Mouse (Mus musculus): ENCODE data around the gene Klk7. TPM values are rescaled to one million over a fixed set of nuclear protein-coding genes. Genes with fewer than 3 reads are reported as not detected.

The Klk7 gene
- polyA plus RNA-seq, 1 experiment from 2014 or later: not detected

DNA sequence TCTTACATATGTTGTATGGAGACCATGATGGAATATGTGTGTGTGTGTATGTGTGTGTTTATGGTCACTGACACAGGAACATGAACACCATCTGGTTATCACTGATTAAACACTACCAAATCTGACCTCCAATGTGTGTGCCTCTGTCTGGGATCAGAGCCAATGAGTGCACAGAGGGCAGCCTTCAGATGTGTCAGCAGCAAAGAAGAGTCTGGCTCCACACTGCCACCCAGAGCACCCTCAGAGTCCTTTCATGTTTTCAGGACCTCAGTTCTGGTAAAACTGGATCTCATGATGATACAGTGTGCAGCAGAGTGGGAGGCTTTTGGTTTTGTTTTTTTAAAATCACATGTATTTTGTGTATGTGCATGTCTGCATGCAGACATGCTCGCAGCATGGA is 25.8 kb upstream of the Klk7 start:
- no peak for ATAC-seq (replicated peaks; ENCODE audit: extremely low read depth, insufficient read depth, low FRiP score)
- 72% methylated on average over 1 of the region's 1 CpGs for WGBS
- no peaks in the 10 kb centered on the region for H3K9me3 ChIP-seq (replicated peaks; ENCODE audit: control insufficient read depth, low read length)

GRCm38 (mm10) chr7:43788096-43788495 is 23.0 kb upstream of the Klk7 start:
- Histone ChIP-seq H3K27me3 (ENCODE audit: control insufficient read depth, insufficient read depth, low read length) (peaks cover 9% of the 10 kb centered on the region), H3K4me1 (ENCODE audit: control insufficient read depth, insufficient read depth, low read length) (no peaks in the 10 kb centered on the region), H3K36me3 (ENCODE audit: control insufficient read depth, insufficient read depth) (no peaks in the 10 kb centered on the region), H3K9me3 (replicated peaks; ENCODE audit: control insufficient read depth, low read length) (no peaks in the 10 kb centered on the region), H3K4me3 (ENCODE audit: low read length) (no peak overlapping the region), H3K4me2 (ENCODE audit: low read depth, low read length) (no peak overlapping the region), H3K27ac (ENCODE audit: low read length) (no peak overlapping the region), H3K9ac (ENCODE audit: low read length) (no peak overlapping the region)
- ATAC-seq (replicated peaks; ENCODE audit: extremely low read depth, insufficient read depth, low FRiP score): no peak
- 63% methylated on average over 3 of the region's 3 CpGs for WGBS

More for the DNA sequence above, 25.8 kb upstream of the Klk7 start:
- H3K4me1 ChIP-seq (ENCODE audit: control insufficient read depth, insufficient read depth, low read length): no peaks in the 10 kb centered on the region
- no peak overlapping the region for H3K9ac ChIP-seq (ENCODE audit: low read length)
- H3K4me3 ChIP-seq (ENCODE audit: low read length): no peak overlapping the region
- H3K27me3 ChIP-seq (ENCODE audit: control insufficient read depth, insufficient read depth, low read length): peaks cover 17% of the 10 kb centered on the region
- H3K27ac ChIP-seq (ENCODE audit: low read length): no peak overlapping the region
- no peak overlapping the region for H3K4me2 ChIP-seq (ENCODE audit: low read depth, low read length)
- H3K36me3 ChIP-seq (ENCODE audit: control insufficient read depth, insufficient read depth): no peaks in the 10 kb centered on the region

DNA sequence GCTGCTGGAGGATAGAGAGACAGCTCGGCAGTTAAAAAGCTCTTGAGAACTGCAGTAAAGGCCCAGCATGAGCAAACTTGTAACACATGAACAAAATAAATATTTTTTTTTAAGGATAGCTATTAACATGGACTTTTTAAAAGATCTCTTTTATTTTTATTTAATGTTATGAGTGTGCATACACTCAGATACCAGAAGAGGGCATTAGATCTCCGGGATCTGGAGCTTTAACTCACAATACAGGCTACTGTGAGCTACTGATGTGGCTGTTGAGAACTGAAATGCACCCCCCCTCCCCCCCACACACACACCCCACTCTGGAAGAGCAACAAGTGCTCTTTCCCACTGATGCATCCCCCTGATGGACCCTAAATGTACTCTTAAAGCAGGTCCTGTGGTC is 21.8 kb upstream of the Klk7 start:
- Histone ChIP-seq H3K36me3 (ENCODE audit: control insufficient read depth, insufficient read depth) (no peaks in the 10 kb centered on the region), H3K9me3 (replicated peaks; ENCODE audit: control insufficient read depth, low read length) (no peaks in the 10 kb centered on the region), H3K4me2 (ENCODE audit: low read depth, low read length) (no peak overlapping the region), H3K27ac (ENCODE audit: low read length) (no peak overlapping the region), H3K27me3 (ENCODE audit: control insufficient read depth, insufficient read depth, low read length) (no peaks in the 10 kb centered on the region), H3K4me3 (ENCODE audit: low read length) (no peak overlapping the region), H3K9ac (ENCODE audit: low read length) (no peak overlapping the region), H3K4me1 (ENCODE audit: control insufficient read depth, insufficient read depth, low read length) (no peaks in the 10 kb centered on the region)
- no peak for ATAC-seq (replicated peaks; ENCODE audit: extremely low read depth, insufficient read depth, low FRiP score)
- 56% methylated on average over 2 of the region's 2 CpGs for WGBS

- Histone ChIP-seq H3K27me3 (ENCODE audit: control insufficient read depth, insufficient read depth, low read length) (peaks cover 6% of the 10 kb centered on the region; the same call in 1 of the 2 replicates), H3K36me3 (ENCODE audit: control insufficient read depth, insufficient read depth) (no peaks in the 10 kb centered on the region), H3K4me2 (ENCODE audit: low read depth, low read length) (no peak within 1 kb of the TSS), H3K9ac (ENCODE audit: low read length) (no peak within 1 kb of the TSS), H3K4me3 (ENCODE audit: low read length) (no peak within 1 kb of the TSS), H3K9me3 (replicated peaks; ENCODE audit: control insufficient read depth, low read length) (no peaks in the 10 kb centered on the region), H3K27ac (ENCODE audit: low read length) (no peak within 1 kb of the TSS), H3K4me1 (ENCODE audit: control insufficient read depth, insufficient read depth, low read length) (peaks cover 6% of the 10 kb centered on the region)
- no peak for ATAC-seq (replicated peaks; ENCODE audit: extremely low read depth, insufficient read depth, low FRiP score)
- 66% methylated on average over 7 of the region's 7 CpGs for WGBS
Observed at GRCm38 (mm10) chr7:43791591-43791990, 19.5 kb upstream of the Klk7 start, which contains the start of gene Klk9. Klk9 (plus strand) TSS chr7:43791891.

- ATAC-seq (replicated peaks; ENCODE audit: extremely low read depth, insufficient read depth, low FRiP score): peak; percentile 61
- no peak overlapping the region for H3K9ac ChIP-seq (ENCODE audit: low read length)
- H3K27me3 ChIP-seq (ENCODE audit: control insufficient read depth, insufficient read depth, low read length): peaks cover 6% of the 10 kb centered on the region; the same call in 1 of the 2 replicates
- peaks cover 12% of the 10 kb centered on the region for H3K4me1 ChIP-seq (ENCODE audit: control insufficient read depth, insufficient read depth, low read length)
- no peaks in the 10 kb centered on the region for H3K9me3 ChIP-seq (replicated peaks; ENCODE audit: control insufficient read depth, low read length)
- WGBS: 6% methylated on average over 8 of the region's 8 CpGs
- no peaks in the 10 kb centered on the region for H3K36me3 ChIP-seq (ENCODE audit: control insufficient read depth, insufficient read depth)
- H3K4me2 ChIP-seq (ENCODE audit: low read depth, low read length): peak overlapping the region; percentile 81
- H3K27ac ChIP-seq (ENCODE audit: low read length): no peak overlapping the region
- peak overlapping the region; percentile 60 for H3K4me3 ChIP-seq (ENCODE audit: low read length)
Observed at GRCm38 (mm10) chr7:43796355-43796754, 14.7 kb upstream of the Klk7 start.

GRCm38 (mm10) chr7:43797333-43797769 is 13.7 kb upstream of the Klk7 start, which contains the start of gene Klk8:
Klk8 (plus strand) TSS chr7:43797577.
- H3K9ac ChIP-seq (ENCODE audit: low read length): peak within 1 kb of the TSS; percentile 63
- peaks cover 6% of the 10 kb centered on the region; the same call in 1 of the 2 replicates for H3K27me3 ChIP-seq (ENCODE audit: control insufficient read depth, insufficient read depth, low read length)
- no peaks in the 10 kb centered on the region for H3K9me3 ChIP-seq (replicated peaks; ENCODE audit: control insufficient read depth, low read length)
- H3K4me2 ChIP-seq (ENCODE audit: low read depth, low read length): peak within 1 kb of the TSS; percentile 81
- peaks cover 12% of the 10 kb centered on the region for H3K4me1 ChIP-seq (ENCODE audit: control insufficient read depth, insufficient read depth, low read length)
- no peaks in the 10 kb centered on the region for H3K36me3 ChIP-seq (ENCODE audit: control insufficient read depth, insufficient read depth)
- 0 out of 2 replicates have a peak, but pooled peaks have one; percentile 20 for ATAC-seq (replicated peaks; ENCODE audit: extremely low read depth, insufficient read depth, low FRiP score)
- H3K4me3 ChIP-seq (ENCODE audit: low read length): peak within 1 kb of the TSS; percentile 60
- under 1% methylated on average over 28 of the region's 28 CpGs for WGBS
- no peak within 1 kb of the TSS for H3K27ac ChIP-seq (ENCODE audit: low read length)

DNA sequence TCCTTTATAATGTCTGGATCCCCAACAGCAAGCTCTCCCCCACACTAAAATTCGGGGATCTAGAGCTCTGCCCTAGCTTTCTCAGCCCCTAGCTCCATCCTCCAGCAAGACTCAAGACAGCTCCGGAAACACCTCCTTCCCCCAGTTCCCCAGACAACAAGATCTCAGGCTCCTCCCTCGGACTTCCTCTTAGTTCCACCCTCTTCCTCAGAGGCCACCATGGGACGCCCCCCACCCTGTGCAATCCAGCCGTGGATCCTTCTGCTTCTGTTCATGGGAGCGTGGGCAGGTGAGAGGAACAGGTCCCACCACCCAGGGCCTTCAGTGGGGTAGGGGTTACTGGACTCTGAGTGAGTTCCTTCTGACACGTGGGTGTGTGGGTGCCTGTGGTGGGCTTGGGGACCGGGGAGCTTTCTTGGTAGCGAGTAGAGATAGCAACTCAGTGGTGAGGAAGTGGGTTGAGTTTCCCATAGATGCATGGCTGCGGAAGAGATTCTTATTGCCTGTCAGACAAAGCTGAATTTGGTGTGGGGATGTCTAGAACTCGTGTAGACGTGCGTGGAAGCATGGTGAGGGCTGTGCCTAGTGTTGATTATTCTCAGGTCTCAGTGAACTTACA is 13.1 kb upstream of the Klk7 start:
- H3K36me3 ChIP-seq (ENCODE audit: control insufficient read depth, insufficient read depth): no peaks in the 10 kb centered on the region
- peak overlapping the region; percentile 63 for H3K9ac ChIP-seq (ENCODE audit: low read length)
- WGBS: 32% methylated on average over 13 of the region's 13 CpGs
- H3K4me2 ChIP-seq (ENCODE audit: low read depth, low read length): peak overlapping the region; percentile 81
- ATAC-seq (replicated peaks; ENCODE audit: extremely low read depth, insufficient read depth, low FRiP score): peak; percentile 47
- H3K27ac ChIP-seq (ENCODE audit: low read length): no peak overlapping the region
- H3K4me3 ChIP-seq (ENCODE audit: low read length): peak overlapping the region; percentile 60
- peaks cover 12% of the 10 kb centered on the region for H3K4me1 ChIP-seq (ENCODE audit: control insufficient read depth, insufficient read depth, low read length)
- no peaks in the 10 kb centered on the region for H3K9me3 ChIP-seq (replicated peaks; ENCODE audit: control insufficient read depth, low read length)
- peaks cover 6% of the 10 kb centered on the region; the same call in 1 of the 2 replicates for H3K27me3 ChIP-seq (ENCODE audit: control insufficient read depth, insufficient read depth, low read length)

GRCm38 (mm10) chr7:43799876-43800275 is 11.2 kb upstream of the Klk7 start:
- Histone ChIP-seq H3K36me3 (ENCODE audit: control insufficient read depth, insufficient read depth) (no peaks in the 10 kb centered on the region), H3K4me1 (ENCODE audit: control insufficient read depth, insufficient read depth, low read length) (peaks cover 12% of the 10 kb centered on the region), H3K27me3 (ENCODE audit: control insufficient read depth, insufficient read depth, low read length) (peaks cover 6% of the 10 kb centered on the region; the same call in 1 of the 2 replicates), H3K9ac (ENCODE audit: low read length) (no peak overlapping the region), H3K27ac (ENCODE audit: low read length) (no peak overlapping the region), H3K4me3 (ENCODE audit: low read length) (no peak overlapping the region), H3K9me3 (replicated peaks; ENCODE audit: control insufficient read depth, low read length) (no peaks in the 10 kb centered on the region), H3K4me2 (ENCODE audit: low read depth, low read length) (no peak overlapping the region)
- 62% methylated on average over 7 of the region's 7 CpGs for WGBS
- no peak for ATAC-seq (replicated peaks; ENCODE audit: extremely low read depth, insufficient read depth, low FRiP score)

- H3K4me1 ChIP-seq (ENCODE audit: control insufficient read depth, insufficient read depth, low read length): no peaks in the 10 kb centered on the region
- no peak overlapping the region for H3K9ac ChIP-seq (ENCODE audit: low read length)
- no peaks in the 10 kb centered on the region for H3K27me3 ChIP-seq (ENCODE audit: control insufficient read depth, insufficient read depth, low read length)
- H3K27ac ChIP-seq (ENCODE audit: low read length): no peak overlapping the region
- H3K4me3 ChIP-seq (ENCODE audit: low read length): no peak overlapping the region
- 80% methylated on average over 7 of the region's 7 CpGs for WGBS
- H3K4me2 ChIP-seq (ENCODE audit: low read depth, low read length): no peak overlapping the region
- H3K9me3 ChIP-seq (replicated peaks; ENCODE audit: control insufficient read depth, low read length): no peaks in the 10 kb centered on the region
- H3K36me3 ChIP-seq (ENCODE audit: control insufficient read depth, insufficient read depth): no peaks in the 10 kb centered on the region
- no peak for ATAC-seq (replicated peaks; ENCODE audit: extremely low read depth, insufficient read depth, low FRiP score)
Observed at GRCm38 (mm10) chr7:43815211-43815610, 4.1 kb downstream of the Klk7 start.
